Comparison of ENCODE assay signal across 8 mouse cellular contexts in genomic region chr10:59539533-59539875, GRCm38 (mm10).
A peak's percentile ranks its signal among the peaks of the same experiment; 100 is the strongest.
DNase-seq lines count a peak whose midpoint lies in the region; ATAC-seq lines count a peak whose summit lies in the region.

No protein-coding gene starts in this region.

- peak overlapping the region; percentile 29; the same call in 1 of the 2 replicates for H3K9ac ChIP-seq in embryonic facial prominence, embryonic 12.5 days
- H3K9ac ChIP-seq in heart, embryonic 15.5 days, result no peak overlapping the region
- no peak overlapping the region for H3K9ac ChIP-seq in liver, embryonic 15.5 days
- peak overlapping the region; percentile 32; the same call in 1 of the 2 replicates for H3K9ac ChIP-seq in neural tube, embryonic 15.5 days (replicated peaks)

- no peaks in the 10 kb centered on the region for H3K36me3 ChIP-seq in embryonic facial prominence, embryonic 12.5 days
- no peaks in the 10 kb centered on the region for H3K36me3 ChIP-seq in heart, embryonic 15.5 days
- H3K36me3 ChIP-seq in liver, embryonic 15.5 days (replicated peaks), result no peaks in the 10 kb centered on the region
- H3K36me3 ChIP-seq in neural tube, embryonic 15.5 days, result no peaks in the 10 kb centered on the region

- no peaks in the 10 kb centered on the region for H3K9me3 ChIP-seq in embryonic facial prominence, embryonic 12.5 days
- no peaks in the 10 kb centered on the region for H3K9me3 ChIP-seq in heart, embryonic 15.5 days (replicated peaks)
- no peaks in the 10 kb centered on the region for H3K9me3 ChIP-seq in liver, embryonic 15.5 days (replicated peaks)
- no peaks in the 10 kb centered on the region for H3K9me3 ChIP-seq in neural tube, embryonic 15.5 days (replicated peaks)

- no peak overlapping the region for H3K27ac ChIP-seq in embryonic facial prominence, embryonic 12.5 days
- H3K27ac ChIP-seq in heart, embryonic 15.5 days, result peak overlapping the region; percentile 53
- H3K27ac ChIP-seq in liver, embryonic 15.5 days (replicated peaks), result 0 out of 2 replicates have a peak overlapping the region, but pooled peaks have one; percentile 31
- peak overlapping the region; percentile 67 for H3K27ac ChIP-seq in neural tube, embryonic 15.5 days (replicated peaks)

- 1% methylated on average over 12 of the region's 12 CpGs for WGBS in embryonic facial prominence, embryonic 12.5 days
- WGBS in heart, embryonic 15.5 days, result 2% methylated on average over 12 of the region's 12 CpGs
- 5% methylated on average over 12 of the region's 12 CpGs for WGBS in liver, embryonic 15.5 days (ENCODE audit: insufficient replicate concordance)
- WGBS in neural tube, embryonic 15.5 days, result 0% methylated on average over 12 of the region's 12 CpGs

- DNase-seq in ES-CJ7 (ENCODE audit: low read depth, low spot score), result peak; percentile 27
- DNase-seq in adrenal gland, adult 8-10 months, result peak; percentile 80
- peak; percentile 77 for DNase-seq in kidney, postnatal 10 days

- peaks cover 3% of the 10 kb centered on the region; the same call in 1 of the 2 replicates for H3K27me3 ChIP-seq in embryonic facial prominence, embryonic 12.5 days
- H3K27me3 ChIP-seq in heart, embryonic 15.5 days, result no peaks in the 10 kb centered on the region
- H3K27me3 ChIP-seq in liver, embryonic 15.5 days, result no peaks in the 10 kb centered on the region; the same call in 1 of the 2 replicates
- no peaks in the 10 kb centered on the region for H3K27me3 ChIP-seq in neural tube, embryonic 15.5 days (replicated peaks)

- no peak; the same call in 1 of the 2 replicates for ATAC-seq in embryonic facial prominence, embryonic 12.5 days (ENCODE audit: insufficient number of reproducible peaks, insufficient read depth, low FRiP score, low TSS enrichment)
- ATAC-seq in heart, embryonic 15.5 days (replicated peaks; ENCODE audit: insufficient number of reproducible peaks, insufficient read depth, low FRiP score, low read depth), result peak; percentile 73
- ATAC-seq in liver, embryonic 15.5 days (ENCODE audit: insufficient read depth), result peak; percentile 54
- ATAC-seq in neural tube, embryonic 15.5 days (ENCODE audit: low FRiP score), result peak; percentile 72
- no peak; the same call in 1 of the 2 replicates for ATAC-seq in granulocyte monocyte progenitor cell, adult 5-6 weeks (replicated peaks; ENCODE audit: poor library complexity, severe bottlenecking)

- H3K4me3 ChIP-seq in embryonic facial prominence, embryonic 12.5 days, result peak overlapping the region; percentile 32
- H3K4me3 ChIP-seq in heart, embryonic 15.5 days, result peak overlapping the region; percentile 43
- H3K4me3 ChIP-seq in liver, embryonic 15.5 days (replicated peaks), result peak overlapping the region; percentile 33; the same call in 1 of the 2 replicates
- peak overlapping the region; percentile 30 for H3K4me3 ChIP-seq in neural tube, embryonic 15.5 days (replicated peaks)

- H3K4me2 ChIP-seq in embryonic facial prominence, embryonic 12.5 days (replicated peaks), result peak overlapping the region; percentile 57
- peak overlapping the region; percentile 66 for H3K4me2 ChIP-seq in heart, embryonic 15.5 days
- H3K4me2 ChIP-seq in liver, embryonic 15.5 days, result peak overlapping the region; percentile 46
- H3K4me2 ChIP-seq in neural tube, embryonic 15.5 days, result peak overlapping the region; percentile 61

- peaks cover 17% of the 10 kb centered on the region for H3K4me1 ChIP-seq in embryonic facial prominence, embryonic 12.5 days
- H3K4me1 ChIP-seq in heart, embryonic 15.5 days (replicated peaks), result peaks cover 18% of the 10 kb centered on the region
- peaks cover 18% of the 10 kb centered on the region for H3K4me1 ChIP-seq in liver, embryonic 15.5 days (replicated peaks)
- H3K4me1 ChIP-seq in neural tube, embryonic 15.5 days, result peaks cover 33% of the 10 kb centered on the region

Comparison
In these comparisons a context has a peak if more than half of its experiments do, and no peak if none do; other contexts are left out.
1. DNase-seq: peak in every context shown above with its lines; median percentile 80 in adrenal gland, adult 8-10 months; 77 in kidney, postnatal 10 days; 27 in ES-CJ7.
2. ATAC-seq: peak in heart, embryonic 15.5 days (single experiment), liver, embryonic 15.5 days (single experiment) and neural tube, embryonic 15.5 days (single experiment); none in embryonic facial prominence, embryonic 12.5 days (single experiment) and granulocyte monocyte progenitor cell, adult 5-6 weeks (single experiment).
3. H3K9ac ChIP-seq: peak in embryonic facial prominence, embryonic 12.5 days (single experiment) and neural tube, embryonic 15.5 days (single experiment); none in heart, embryonic 15.5 days (single experiment) and liver, embryonic 15.5 days (single experiment).
4. Peak in every context shown above with its lines, with median percentiles within 50 percentile points of each other: H3K4me2 ChIP-seq and H3K4me3 ChIP-seq.